Mouse (Mus musculus) forebrain, postnatal 0 days (tissue): ENCODE results near the gene Mrpl2. TPM values are rescaled to one million over a fixed set of nuclear protein-coding genes. Genes with fewer than 3 reads are reported as not detected.

ENCODE experiments used
- ATAC-seq: fragments of 200-750 bp; cut with Nextera tagmentation; 2 replicates; pipeline ENCODE4 v1.8.0; 2017; ENCODE audit warnings: mild to moderate bottlenecking, moderate library complexity
- DNase-seq: peaks from one replicate; pipeline ENCODE4 v3.0.0-alpha.2; 2015
- H3K27ac ChIP-seq: fragments of 300-500 bp; sonication (generic); 2 replicates; pipeline ENCODE4 v1.5.1; 2014; ENCODE audit warnings: low read depth, mild to moderate bottlenecking, antibody characterized with exemption, low read length, moderate library complexity, mixed read lengths
- H3K27me3 ChIP-seq: fragments of 300-500 bp; sonication (generic); 2 replicates; pipeline ENCODE4 v1.6.1; 2014; ENCODE audit warnings: mild to moderate bottlenecking, low read length, mixed read lengths; ENCODE audit not compliant: insufficient read depth
- H3K36me3 ChIP-seq: fragments of 300-500 bp; sonication (generic); 2 replicates; pipeline ENCODE4 v1.6.1; 2014; ENCODE audit warnings: mild to moderate bottlenecking, moderate library complexity; ENCODE audit not compliant: insufficient read depth
- H3K4me1 ChIP-seq: fragments of 300-500 bp; sonication (generic); 2 replicates; pipeline ENCODE4 v1.6.1; 2014; ENCODE audit warnings: antibody characterized with exemption; ENCODE audit not compliant: insufficient read depth
- H3K4me2 ChIP-seq: fragments of 300-500 bp; sonication (generic); 2 replicates; pipeline ENCODE4 v1.6.1; 2014; ENCODE audit warnings: low read depth, mild to moderate bottlenecking, moderate library complexity
- H3K4me3 ChIP-seq: fragments of 300-500 bp; sonication (generic); 2 replicates; pipeline ENCODE4 v1.5.1; 2014; ENCODE audit warnings: low read depth, low read length, mixed read lengths
- H3K9ac ChIP-seq: fragments of 300-500 bp; sonication (generic); 2 replicates; pipeline ENCODE4 v1.6.1; 2014; ENCODE audit warnings: mild to moderate bottlenecking
- H3K9me3 ChIP-seq: fragments of 300-500 bp; sonication (generic); 2 replicates; pipeline ENCODE4 v1.6.1; 2016; ENCODE audit warnings: low read length
- CTCF ChIP-seq: sonication (generic); IDR thresholded peaks from 2 replicates; pipeline ENCODE4 v1.5.1; 2016; ENCODE audit warnings: antibody characterized with exemption, control low read depth, low read depth
- WGBS: fragments of 180-500 bp; shearing (Covaris S2); extraction: QIAGEN DNeasy Blood & Tissue Kit; methylation state at CpG from one replicate; pipeline ENCODE4 v1.1.7; 2014; 5-methylcytosine and 5-hydroxymethylcytosine counted together
- polyA plus RNA-seq: library from polyadenylated mRNA; unstranded; fragments of >200 nt; fragmentation: Nextera tagmentation; extraction: Ambion mirVana; gene quantifications from 2 replicates; pipeline ENCODE4 v1.2.1, GENCODE M21; 2015
- total RNA-seq: library from RNA; depleted of rRNA; stranded (reverse); fragments of >200 nt; gene quantifications from 2 replicates; pipeline ENCODE4 v1.2.3, GENCODE M21; 2014

The Mrpl2 gene
- total and polyA plus RNA-seq, 2 experiments from 2014 or later: 51.4 to 96.2 TPM

DNA sequence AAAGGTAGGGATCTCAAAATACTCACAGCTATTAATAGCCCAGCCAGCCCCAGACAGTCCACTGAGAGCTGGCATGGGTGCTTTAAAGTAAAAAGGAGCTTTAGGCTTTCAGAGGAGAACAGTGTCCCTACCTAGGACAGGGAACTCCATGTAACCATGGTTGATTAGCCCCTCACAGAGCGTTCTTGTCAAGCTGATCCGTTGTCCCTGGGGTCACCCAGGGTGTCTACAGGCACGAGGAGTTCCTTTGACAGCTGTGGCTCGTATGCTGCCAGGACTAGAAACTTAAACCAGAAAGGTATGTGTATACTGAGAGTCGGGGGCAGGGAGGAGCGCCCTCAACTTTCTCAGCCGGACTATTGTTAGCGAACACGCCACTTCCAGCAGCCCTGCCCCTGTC, 32.9 kb downstream of the Mrpl2 start:
- TF ChIP-seq CTCF: no peak
- Histone ChIP-seq H3K4me1 (peaks cover 16% of the 10 kb centered on the region; the same call in 1 of the 2 replicates), H3K9me3 (no peaks in the 10 kb centered on the region), H3K9ac (peak overlapping the region; percentile 69; the same call in 1 of the 2 replicates), H3K4me3 (no peak overlapping the region), H3K27me3 (no peaks in the 10 kb centered on the region), H3K4me2 (0 out of 2 replicates have a peak overlapping the region, but pooled peaks have one; percentile 8), H3K27ac (no peak overlapping the region), H3K36me3 (peaks cover 48% of the 10 kb centered on the region)
- DNase-seq (no peak), ATAC-seq (no peak)
- 75% methylated on average over 9 of the region's 9 CpGs for WGBS

GRCm38 (mm10) chr17:46679843-46680759, 34.1 kb downstream of the Mrpl2 start:
- 1% methylated on average over 34 of the region's 34 CpGs for WGBS
- DNase-seq (peak; percentile 65), ATAC-seq (peak; percentile 42)
- H3K27ac ChIP-seq: peak overlapping the region; percentile 89
- H3K4me1 ChIP-seq: peaks cover 16% of the 10 kb centered on the region; the same call in 1 of the 2 replicates
- H3K4me3 ChIP-seq: peak overlapping the region; percentile 82
- H3K4me2 ChIP-seq: peak overlapping the region; percentile 64
- no peaks in the 10 kb centered on the region for H3K27me3 ChIP-seq
- peaks cover 55% of the 10 kb centered on the region for H3K36me3 ChIP-seq
- no peaks in the 10 kb centered on the region for H3K9me3 ChIP-seq
- peak; percentile 57 for TF ChIP-seq CTCF
- peak overlapping the region; percentile 69 for H3K9ac ChIP-seq

DNA sequence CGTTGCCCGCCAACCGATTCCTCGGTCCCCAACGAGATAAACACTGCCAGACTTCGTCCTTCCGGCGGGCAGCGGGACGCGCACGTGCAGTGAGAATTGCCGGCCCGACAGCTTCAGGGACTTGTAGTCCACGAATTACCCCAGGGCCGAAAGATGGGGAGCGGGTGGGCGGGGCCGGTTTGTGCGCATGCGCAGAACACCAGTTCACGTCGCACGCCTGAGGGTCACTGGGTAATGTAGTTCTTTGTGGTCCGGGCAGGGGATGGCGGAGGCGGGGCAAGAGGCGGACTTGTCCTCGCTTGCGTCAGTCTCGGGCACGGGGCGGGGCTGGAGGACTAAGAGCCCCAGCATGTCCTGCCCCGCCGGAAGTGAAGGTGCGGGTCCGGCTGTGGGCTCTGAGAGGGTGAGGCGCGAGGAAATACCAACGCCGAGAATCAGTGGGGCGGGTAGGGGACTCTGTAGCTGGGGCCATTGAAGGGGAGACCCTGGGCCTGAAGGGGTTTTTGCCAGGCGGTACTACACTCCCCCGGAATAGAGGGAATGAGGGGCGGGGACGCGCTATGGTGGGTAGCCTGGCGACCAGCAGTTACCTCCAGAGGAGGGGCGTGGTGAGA, 34.8 kb downstream of the Mrpl2 start, which contains the start of gene Klhdc3:
Gene Klhdc3, minus strand, starts transcription at position 155 of the 614 bp plus-strand sequence.
- Histone ChIP-seq H3K4me3 (peak within 1 kb of the TSS; percentile 82), H3K27me3 (no peaks in the 10 kb centered on the region), H3K36me3 (peaks cover 57% of the 10 kb centered on the region), H3K9ac (peak within 1 kb of the TSS; percentile 69), H3K4me2 (peak within 1 kb of the TSS; percentile 64), H3K4me1 (peaks cover 16% of the 10 kb centered on the region; the same call in 1 of the 2 replicates), H3K27ac (peak within 1 kb of the TSS; percentile 89), H3K9me3 (no peaks in the 10 kb centered on the region)
- peak; percentile 98 for ATAC-seq
- TF ChIP-seq CTCF: 0 out of 2 replicates have a peak, but pooled peaks have one; percentile 29
- under 1% methylated on average over 49 of the region's 49 CpGs for WGBS
- peak; percentile 99 for DNase-seq

DNA sequence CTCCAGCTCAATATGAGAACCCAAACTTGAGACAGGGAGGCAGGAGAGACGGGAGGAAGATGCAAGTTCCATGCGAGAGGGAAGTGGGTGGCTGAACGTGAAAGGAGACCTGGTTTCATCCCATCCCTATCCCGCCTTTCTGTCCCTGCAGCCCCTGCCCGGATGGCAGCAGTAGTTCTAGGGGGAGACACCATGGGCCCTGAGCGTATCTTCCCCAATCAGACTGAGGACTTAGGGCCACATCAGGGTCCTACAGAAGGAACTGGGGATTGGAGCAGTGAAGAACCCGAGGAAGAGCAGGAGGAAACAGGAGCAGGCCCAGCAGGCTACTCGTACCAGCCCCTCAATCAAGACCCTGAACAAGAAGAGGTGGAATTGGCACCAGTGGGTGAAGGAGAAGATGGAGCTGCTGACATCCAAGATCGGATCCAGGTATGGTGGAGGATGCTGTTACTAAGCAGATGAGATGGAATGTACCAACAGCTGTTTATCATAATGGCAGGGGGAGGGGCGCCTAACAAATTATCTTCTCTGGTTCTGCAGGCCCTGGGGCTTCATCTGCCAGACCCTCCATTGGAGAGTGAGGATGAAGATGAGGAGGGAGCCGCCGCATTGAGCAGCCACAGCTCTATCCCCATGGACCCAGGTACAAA, 35.6 kb downstream of the Mrpl2 start:
- Histone ChIP-seq H3K9me3 (no peaks in the 10 kb centered on the region), H3K4me3 (peak overlapping the region; percentile 82), H3K4me2 (peak overlapping the region; percentile 62), H3K36me3 (peaks cover 57% of the 10 kb centered on the region), H3K27ac (peak overlapping the region; percentile 70), H3K4me1 (peaks cover 16% of the 10 kb centered on the region; the same call in 1 of the 2 replicates), H3K27me3 (no peaks in the 10 kb centered on the region), H3K9ac (peak overlapping the region; percentile 53)
- WGBS: 27% methylated on average over 12 of the region's 12 CpGs
- ATAC-seq (no peak), DNase-seq (no peak)
- TF ChIP-seq CTCF: no peak

DNA sequence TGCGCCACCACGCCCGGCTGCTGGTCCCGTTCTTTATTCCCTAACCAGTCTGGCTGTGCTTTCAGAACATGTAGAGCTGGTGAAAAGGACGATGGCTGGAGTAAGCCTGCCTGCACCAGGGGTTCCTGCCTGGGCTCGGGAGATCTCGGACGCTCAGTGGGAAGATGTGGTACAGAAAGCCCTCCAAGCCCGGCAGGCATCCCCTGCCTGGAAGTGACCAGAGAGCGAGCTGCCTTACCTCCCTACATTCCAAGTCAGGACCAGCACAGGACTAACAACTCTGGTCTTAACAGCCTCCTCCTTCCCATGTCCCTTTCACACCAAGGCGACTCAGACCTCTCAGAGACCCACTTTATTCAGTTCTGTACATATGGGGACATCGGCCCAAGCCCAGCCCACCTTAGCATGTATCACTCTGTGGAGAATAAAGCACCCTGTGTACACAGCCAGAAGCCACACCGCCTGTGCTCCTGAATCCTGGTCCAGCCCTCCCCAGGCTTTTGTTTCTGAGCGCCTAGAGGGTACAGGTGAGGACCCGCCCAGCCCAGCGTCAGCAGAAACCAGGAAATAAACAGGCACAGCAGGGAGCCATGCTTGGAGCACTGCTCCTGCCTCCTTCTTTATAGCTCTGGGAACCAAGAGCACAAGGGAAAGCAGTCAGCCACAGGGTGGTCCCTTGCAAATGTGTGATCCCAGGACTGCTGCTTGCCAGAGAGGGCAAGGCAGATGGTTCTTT, 36.8 kb downstream of the Mrpl2 start:
- 81% methylated on average over 16 of the region's 16 CpGs for WGBS
- Histone ChIP-seq H3K4me3 (no peak overlapping the region), H3K9me3 (no peaks in the 10 kb centered on the region), H3K4me2 (no peak overlapping the region), H3K9ac (no peak overlapping the region), H3K27ac (no peak overlapping the region), H3K27me3 (no peaks in the 10 kb centered on the region), H3K36me3 (peaks cover 53% of the 10 kb centered on the region), H3K4me1 (peaks cover 16% of the 10 kb centered on the region; the same call in 1 of the 2 replicates)
- DNase-seq: no peak
- TF ChIP-seq CTCF: no peak
- no peak for ATAC-seq

DNA sequence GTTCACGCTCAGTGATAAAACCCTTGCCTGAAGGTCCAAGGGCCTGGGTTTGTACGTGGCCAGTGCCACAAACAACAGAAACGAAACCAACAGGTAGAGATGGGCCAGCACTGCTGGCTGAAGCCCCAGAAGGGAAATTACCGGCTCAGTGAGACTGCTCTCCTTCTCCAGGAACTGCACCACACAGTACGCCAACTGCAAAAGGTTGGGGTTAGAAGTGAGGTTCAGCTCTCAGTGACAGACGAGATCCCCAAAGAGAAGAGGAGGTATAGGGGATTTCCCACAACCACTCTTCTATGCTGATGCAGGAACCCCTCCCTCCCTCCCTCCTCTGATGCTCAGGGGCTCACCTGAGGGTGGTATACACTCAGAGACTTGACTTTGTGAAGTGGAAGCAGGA, 39.9 kb downstream of the Mrpl2 start:
- ATAC-seq (no peak), DNase-seq (no peak)
- no peak overlapping the region for H3K9ac ChIP-seq
- no peaks in the 10 kb centered on the region for H3K9me3 ChIP-seq
- H3K36me3 ChIP-seq: peaks cover 47% of the 10 kb centered on the region
- peaks cover 6% of the 10 kb centered on the region; the same call in 1 of the 2 replicates for H3K4me1 ChIP-seq
- 90% methylated on average over 6 of the region's 6 CpGs for WGBS
- H3K27me3 ChIP-seq: no peaks in the 10 kb centered on the region
- H3K4me2 ChIP-seq: no peak overlapping the region
- TF ChIP-seq CTCF: no peak
- H3K4me3 ChIP-seq: no peak overlapping the region
- H3K27ac ChIP-seq: no peak overlapping the region
